Mouse (Mus musculus) stomach, embryonic 16.5 days (tissue): Measurements from ENCODE around the gene Ikzf3. TPM values are rescaled to one million over a fixed set of nuclear protein-coding genes. Genes with fewer than 3 reads are reported as not detected.

Source experiments
- ATAC-seq: fragments of 200-750 bp; cut with Nextera tagmentation; 2 replicates; pipeline ENCODE4 v1.8.0; 2017; ENCODE audit warnings: moderate number of reproducible peaks, moderate TSS enrichment; ENCODE audit not compliant: insufficient read depth, low FRiP score
- H3K27ac ChIP-seq: fragments of 300-500 bp; sonication (generic); 2 replicates; pipeline ENCODE4 v1.5.1; 2014; ENCODE audit warnings: low read length
- H3K27me3 ChIP-seq: fragments of 300-500 bp; sonication (generic); 2 replicates; pipeline ENCODE4 v1.6.1; 2014; ENCODE audit warnings: low read length, control low read depth, mixed read lengths; ENCODE audit not compliant: control insufficient read depth, insufficient read depth
- H3K36me3 ChIP-seq: fragments of 300-500 bp; sonication (generic); 2 replicates; pipeline ENCODE4 v1.6.1; 2014; ENCODE audit warnings: low read length; ENCODE audit not compliant: control insufficient read depth, insufficient read depth
- H3K4me1 ChIP-seq: fragments of 300-500 bp; sonication (generic); 2 replicates; pipeline ENCODE4 v1.6.1; 2014; ENCODE audit warnings: low read length, control low read depth, mixed read lengths; ENCODE audit not compliant: control insufficient read depth, insufficient read depth
- H3K4me2 ChIP-seq: fragments of 300-500 bp; sonication (generic); 2 replicates; pipeline ENCODE4 v1.6.1; 2014; ENCODE audit warnings: low read depth, low read length, mixed read lengths
- H3K4me3 ChIP-seq: fragments of 300-500 bp; sonication (generic); replicated peaks from 2 replicates; pipeline ENCODE4 v1.5.1; 2014; ENCODE audit warnings: mild to moderate bottlenecking, low read length
- H3K9ac ChIP-seq: fragments of 300-500 bp; sonication (generic); 2 replicates; pipeline ENCODE4 v1.6.1; 2014; ENCODE audit warnings: low read length
- H3K9me3 ChIP-seq: fragments of 300-500 bp; sonication (generic); replicated peaks from 2 replicates; pipeline ENCODE4 v1.6.1; 2016; ENCODE audit warnings: low read length, control low read depth; ENCODE audit not compliant: control insufficient read depth
- WGBS: fragments of 180-500 bp; shearing (Covaris S2); extraction: QIAGEN DNeasy Blood & Tissue Kit; methylation state at CpG from one replicate; pipeline ENCODE4 v1.1.7; 2014; 5-methylcytosine and 5-hydroxymethylcytosine counted together
- polyA plus RNA-seq: library from polyadenylated mRNA; unstranded; fragments of >200 nt; fragmentation: Nextera tagmentation; extraction: Ambion mirVana; gene quantifications from 2 replicates; pipeline ENCODE4 v1.2.1, GENCODE M21; 2015

Gene Ikzf3
- polyA plus RNA-seq, 1 experiment from 2014 or later: 0.54 TPM

- H3K9me3 ChIP-seq: no peaks in the 10 kb centered on the region
- no peaks in the 10 kb centered on the region for H3K27me3 ChIP-seq
Observed at GRCm38 (mm10) chr11:98504926-98505325, 40.9 kb downstream of the Ikzf3 start.

GRCm38 (mm10) chr11:98497388-98498288 is 48.2 kb downstream of the Ikzf3 start:
- Histone ChIP-seq H3K9ac (no peak overlapping the region), H3K27me3 (no peaks in the 10 kb centered on the region), H3K36me3 (no peaks in the 10 kb centered on the region), H3K4me3 (no peak overlapping the region), H3K4me1 (no peaks in the 10 kb centered on the region), H3K27ac (no peak overlapping the region), H3K9me3 (no peaks in the 10 kb centered on the region), H3K4me2 (no peak overlapping the region)
- WGBS: 48% methylated on average over 22 of the region's 22 CpGs
- no peak for ATAC-seq

More at GRCm38 (mm10) chr11:98504926-98505325, 40.9 kb downstream of the Ikzf3 start:
- H3K4me2 ChIP-seq: no peak overlapping the region
- H3K27ac ChIP-seq: no peak overlapping the region
- no peak overlapping the region for H3K4me3 ChIP-seq
- WGBS: 44% methylated on average over 3 of the region's 3 CpGs
- H3K36me3 ChIP-seq: no peaks in the 10 kb centered on the region
- H3K4me1 ChIP-seq: no peaks in the 10 kb centered on the region
- no peak overlapping the region for H3K9ac ChIP-seq
- no peak for ATAC-seq

- H3K4me1 ChIP-seq: no peaks in the 10 kb centered on the region
- ATAC-seq: no peak
- 86% methylated on average over 5 of the region's 5 CpGs for WGBS
Observed at GRCm38 (mm10) chr11:98495176-98495719, 50.6 kb downstream of the Ikzf3 start.

GRCm38 (mm10) chr11:98493394-98493793 is 52.4 kb downstream of the Ikzf3 start:
- Histone ChIP-seq H3K27ac (no peak overlapping the region), H3K9me3 (no peaks in the 10 kb centered on the region), H3K36me3 (no peaks in the 10 kb centered on the region), H3K4me2 (no peak overlapping the region), H3K4me3 (no peak overlapping the region), H3K9ac (no peak overlapping the region), H3K27me3 (no peaks in the 10 kb centered on the region), H3K4me1 (no peaks in the 10 kb centered on the region)
- 67% methylated on average over 9 of the region's 9 CpGs for WGBS
- ATAC-seq: no peak

More at GRCm38 (mm10) chr11:98495176-98495719, 50.6 kb downstream of the Ikzf3 start:
- Histone ChIP-seq H3K9me3 (no peaks in the 10 kb centered on the region), H3K27ac (no peak overlapping the region), H3K4me2 (no peak overlapping the region), H3K4me3 (no peak overlapping the region), H3K9ac (no peak overlapping the region), H3K36me3 (no peaks in the 10 kb centered on the region), H3K27me3 (no peaks in the 10 kb centered on the region)

- no peak for ATAC-seq
- Histone ChIP-seq H3K4me3 (no peak overlapping the region), H3K9me3 (no peaks in the 10 kb centered on the region), H3K36me3 (no peaks in the 10 kb centered on the region), H3K4me2 (no peak overlapping the region), H3K4me1 (no peaks in the 10 kb centered on the region), H3K27ac (no peak overlapping the region), H3K9ac (no peak overlapping the region), H3K27me3 (no peaks in the 10 kb centered on the region)
- WGBS: 23% methylated on average over 7 of the region's 7 CpGs
Observed at GRCm38 (mm10) chr11:98492959-98493358, 52.9 kb downstream of the Ikzf3 start.

- no peak for ATAC-seq
- no peaks in the 10 kb centered on the region for H3K36me3 ChIP-seq
- H3K9me3 ChIP-seq: no peaks in the 10 kb centered on the region
- H3K9ac ChIP-seq: no peak overlapping the region
- no peaks in the 10 kb centered on the region for H3K27me3 ChIP-seq
- WGBS: 84% methylated on average over 7 of the region's 7 CpGs
- H3K4me1 ChIP-seq: no peaks in the 10 kb centered on the region
- no peak overlapping the region for H3K4me3 ChIP-seq
- H3K4me2 ChIP-seq: no peak overlapping the region
- H3K27ac ChIP-seq: no peak overlapping the region
Observed at GRCm38 (mm10) chr11:98491571-98491970, 54.3 kb downstream of the Ikzf3 start.

GRCm38 (mm10) chr11:98488540-98489234 is 57.1 kb downstream of the Ikzf3 start:
- H3K27ac ChIP-seq: no peak overlapping the region
- WGBS: 63% methylated on average over 20 of the region's 20 CpGs
- no peak overlapping the region for H3K9ac ChIP-seq
- no peaks in the 10 kb centered on the region for H3K9me3 ChIP-seq
- no peak for ATAC-seq
- no peaks in the 10 kb centered on the region for H3K4me1 ChIP-seq
- H3K4me3 ChIP-seq: no peak overlapping the region
- H3K27me3 ChIP-seq: no peaks in the 10 kb centered on the region
- no peaks in the 10 kb centered on the region for H3K36me3 ChIP-seq
- H3K4me2 ChIP-seq: no peak overlapping the region

GRCm38 (mm10) chr11:98487526-98488040 is 58.2 kb downstream of the Ikzf3 start:
- H3K27me3 ChIP-seq: no peaks in the 10 kb centered on the region
- no peak overlapping the region for H3K27ac ChIP-seq
- no peak for ATAC-seq
- no peaks in the 10 kb centered on the region for H3K4me1 ChIP-seq
- H3K9me3 ChIP-seq: no peaks in the 10 kb centered on the region
- H3K36me3 ChIP-seq: no peaks in the 10 kb centered on the region
- no peak overlapping the region for H3K9ac ChIP-seq
- H3K4me3 ChIP-seq: no peak overlapping the region
- H3K4me2 ChIP-seq: no peak overlapping the region
- 82% methylated on average over 5 of the region's 5 CpGs for WGBS

GRCm38 (mm10) chr11:98485749-98486148 is 60.1 kb downstream of the Ikzf3 start:
- H3K9ac ChIP-seq: no peak overlapping the region
- 79% methylated on average over 2 of the region's 2 CpGs for WGBS

More at GRCm38 (mm10) chr11:98485749-98486148, 60.1 kb downstream of the Ikzf3 start:
- no peak for ATAC-seq
- Histone ChIP-seq H3K36me3 (no peaks in the 10 kb centered on the region), H3K9me3 (no peaks in the 10 kb centered on the region), H3K4me2 (no peak overlapping the region), H3K27ac (no peak overlapping the region), H3K27me3 (no peaks in the 10 kb centered on the region), H3K4me1 (no peaks in the 10 kb centered on the region), H3K4me3 (no peak overlapping the region)
